Mouse (Mus musculus) induced T-regulatory cell, adult 2 months (primary cell): ENCODE measurements around the gene Specc1l.
"Not testable (repeated sequence)": the region's sequence is repeated elsewhere in the genome, so short reads cannot be mapped to it uniquely, and the experiment has no call there.

ENCODE experiments used
- DNase-seq: peaks from one replicate; pipeline ENCODE4 v3.0.0-alpha.2; 2012; ENCODE audit warnings: low read depth

Specc1l gene

DNA sequence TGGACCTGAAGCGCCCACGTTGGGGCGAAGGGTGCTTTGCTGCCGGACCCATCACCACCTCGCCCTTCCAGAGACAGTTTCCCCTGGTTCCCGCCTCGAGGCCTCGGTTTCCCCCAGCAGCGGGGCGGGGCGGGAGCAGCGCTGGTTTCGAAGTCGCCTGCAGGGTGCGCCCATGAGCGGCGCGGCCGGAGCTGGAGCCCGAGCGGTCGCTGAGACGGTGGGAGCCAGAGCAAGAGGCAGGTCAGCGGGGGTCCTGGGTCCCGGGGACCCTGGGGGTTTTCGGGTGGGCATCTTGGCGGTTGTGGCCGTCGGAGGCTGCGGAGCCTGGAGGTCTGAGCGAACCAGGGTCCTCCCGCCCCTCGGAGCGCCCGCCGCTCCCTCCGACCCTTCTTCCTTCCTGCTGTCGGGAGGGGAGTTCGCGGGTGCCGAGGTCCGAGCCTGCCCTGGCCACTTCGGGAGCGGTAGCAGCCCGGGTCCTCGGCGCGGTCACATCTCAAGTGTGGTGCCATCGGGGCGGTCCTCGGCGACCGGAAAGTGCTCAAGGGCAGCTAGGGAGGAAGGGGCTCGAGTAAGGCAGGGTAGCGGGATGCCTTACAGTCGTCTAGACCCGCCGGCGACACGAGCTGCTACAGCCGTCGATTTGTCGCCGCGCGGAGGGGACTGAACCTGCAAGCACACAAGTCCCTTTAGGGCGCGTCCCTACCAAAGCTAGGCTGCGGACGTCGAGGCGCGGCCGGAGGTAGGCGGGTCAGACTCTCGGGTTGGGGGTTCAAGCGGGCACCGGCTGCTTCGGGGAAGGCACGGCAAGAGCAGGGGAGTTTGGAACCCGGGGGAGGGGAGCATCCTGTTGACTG lies 105.3 kb downstream of the Specc1l start:
- DNase-seq, result peak; percentile 86

DNA sequence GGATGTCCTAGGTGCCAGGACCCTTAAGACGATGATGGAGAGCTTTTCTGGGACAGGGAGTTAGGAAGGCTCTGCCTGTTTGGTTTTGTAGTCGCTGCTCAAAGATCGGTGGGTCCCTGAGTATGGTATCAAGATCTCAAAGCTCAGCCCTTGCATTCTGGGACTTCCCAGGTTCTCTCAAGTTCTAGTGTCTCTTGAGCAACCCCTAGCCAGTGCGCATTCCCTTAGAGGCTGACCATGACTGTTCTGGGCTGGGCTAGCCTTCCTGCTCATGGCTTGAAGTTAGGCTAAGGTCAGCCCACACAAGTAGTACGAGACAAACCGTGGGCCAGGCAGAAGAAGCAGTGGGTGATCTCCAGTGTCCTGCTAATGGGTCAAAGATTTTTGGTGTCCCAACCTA lies 106.3 kb downstream of the Specc1l start:
- peak; percentile 68 for DNase-seq

DNA sequence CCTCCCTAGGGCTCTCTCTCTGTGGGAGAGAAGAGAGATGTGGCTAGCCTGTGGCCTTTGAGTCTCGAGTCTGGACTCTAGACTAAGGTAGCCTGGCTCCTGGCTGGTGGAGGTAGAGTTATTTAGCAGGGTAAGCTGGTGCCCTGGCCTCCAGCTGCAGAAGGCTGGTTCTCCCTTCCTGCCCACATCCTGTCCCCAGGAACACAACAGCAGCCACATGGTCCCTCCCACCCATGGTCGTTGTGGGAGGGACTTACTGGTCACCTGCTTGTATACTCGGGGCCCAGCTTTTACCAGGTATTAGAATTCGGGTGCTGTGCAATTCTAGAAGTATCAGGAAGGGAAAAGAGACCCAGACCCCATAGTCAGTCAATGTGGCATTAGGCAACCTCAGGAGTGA lies 108.4 kb downstream of the Specc1l start:
- DNase-seq, result peak; percentile 89

DNA sequence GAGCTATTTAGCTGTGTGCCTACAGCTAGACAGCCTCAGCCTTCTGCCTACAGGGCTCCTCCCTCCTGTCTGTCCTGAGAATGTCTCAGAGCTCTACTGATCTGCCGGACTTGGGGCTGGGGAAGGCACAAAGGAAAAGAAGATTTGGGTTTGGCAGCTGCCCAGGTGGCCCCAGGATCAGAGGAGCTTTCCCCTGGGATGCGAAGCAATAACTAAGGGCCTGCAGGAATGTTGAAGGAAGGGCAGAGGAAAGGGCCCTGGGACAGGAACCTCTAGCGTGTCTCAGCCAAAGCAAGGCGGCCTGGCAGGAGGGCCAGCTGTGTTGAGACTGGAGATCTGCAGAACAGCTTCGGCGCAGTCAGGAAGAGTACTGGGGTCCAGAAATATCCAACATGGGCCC lies 111.1 kb downstream of the Specc1l start:
- DNase-seq, result no peak

DNA sequence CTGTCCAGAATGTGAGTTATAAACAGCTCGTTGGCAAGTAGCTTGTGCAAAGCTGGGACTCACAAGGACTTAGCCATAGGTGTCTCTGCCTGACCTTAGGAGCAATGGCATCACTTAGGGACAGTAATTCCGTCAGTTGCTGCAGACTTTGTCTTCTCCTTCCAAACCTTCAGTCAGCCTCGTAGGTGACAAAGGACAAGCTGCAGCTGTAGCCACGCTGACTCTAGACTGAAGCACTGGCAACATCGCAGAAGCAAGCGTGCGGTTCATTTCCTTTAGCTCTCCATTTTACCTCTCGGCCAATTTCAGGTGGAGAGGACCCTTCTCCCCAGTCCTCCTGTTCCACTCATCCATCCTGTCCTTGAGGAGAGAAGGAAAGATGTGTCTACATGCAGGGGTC lies 112.1 kb downstream of the Specc1l start:
- no peak for DNase-seq

DNA sequence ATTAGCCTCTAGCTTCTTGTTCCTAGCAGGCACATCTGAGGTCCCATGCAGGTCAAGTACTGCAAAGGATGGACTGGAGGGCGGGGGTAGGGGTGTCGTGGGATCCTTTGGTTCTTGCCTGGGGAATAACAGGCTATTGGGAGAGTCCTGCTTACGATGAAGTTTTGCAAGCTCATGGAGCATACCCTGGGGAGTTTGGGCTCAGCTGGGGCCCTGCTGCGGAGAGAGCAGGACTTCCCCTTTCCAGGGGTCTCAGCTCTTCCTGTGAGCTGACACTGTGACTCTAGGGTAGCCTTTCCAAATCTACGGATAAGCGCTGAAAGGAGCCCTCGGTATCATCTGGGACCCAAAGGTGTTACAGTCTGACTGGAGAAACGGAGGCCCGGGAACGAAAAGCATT lies 112.5 kb downstream of the Specc1l start:
- DNase-seq, result no peak

DNA sequence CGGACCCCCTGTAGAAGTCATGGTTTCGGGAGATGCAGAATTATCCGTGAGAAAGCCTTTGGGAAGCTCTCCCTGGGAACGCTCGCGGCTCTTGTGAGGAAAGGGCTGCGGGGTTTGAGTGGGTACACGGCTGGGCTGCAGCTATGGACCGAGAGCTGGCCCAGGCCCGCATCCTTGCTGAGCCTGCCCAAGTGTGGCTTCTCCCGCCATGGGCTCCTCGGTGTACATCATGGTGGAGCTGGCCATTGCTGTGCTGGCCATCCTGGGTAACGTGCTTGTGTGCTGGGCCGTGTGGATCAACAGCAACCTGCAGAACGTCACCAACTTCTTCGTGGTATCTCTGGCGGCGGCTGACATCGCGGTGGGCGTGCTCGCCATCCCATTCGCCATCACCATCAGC lies 113.9 kb downstream of the Specc1l start:
- DNase-seq, result no peak

DNA sequence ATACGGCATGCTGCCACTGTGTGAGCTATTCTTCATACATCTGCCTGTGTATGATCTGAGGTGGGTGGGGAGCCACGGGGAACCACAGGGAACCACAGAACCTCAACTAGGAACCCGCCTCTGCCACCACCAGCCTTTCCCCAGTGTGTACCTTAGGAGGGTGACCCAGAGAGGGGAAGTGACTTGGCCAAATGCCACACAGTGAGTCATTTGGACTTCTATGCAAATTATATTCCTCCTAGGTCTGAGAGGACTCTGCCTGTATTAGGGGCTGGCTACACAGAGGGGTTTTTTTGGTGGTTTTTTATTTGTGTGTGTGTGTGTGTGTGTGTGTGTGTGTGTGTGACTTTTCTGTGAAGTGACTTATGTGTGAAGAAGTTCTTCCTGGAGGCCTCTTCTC lies 114.7 kb downstream of the Specc1l start:
- peak; percentile 88 for DNase-seq

DNA sequence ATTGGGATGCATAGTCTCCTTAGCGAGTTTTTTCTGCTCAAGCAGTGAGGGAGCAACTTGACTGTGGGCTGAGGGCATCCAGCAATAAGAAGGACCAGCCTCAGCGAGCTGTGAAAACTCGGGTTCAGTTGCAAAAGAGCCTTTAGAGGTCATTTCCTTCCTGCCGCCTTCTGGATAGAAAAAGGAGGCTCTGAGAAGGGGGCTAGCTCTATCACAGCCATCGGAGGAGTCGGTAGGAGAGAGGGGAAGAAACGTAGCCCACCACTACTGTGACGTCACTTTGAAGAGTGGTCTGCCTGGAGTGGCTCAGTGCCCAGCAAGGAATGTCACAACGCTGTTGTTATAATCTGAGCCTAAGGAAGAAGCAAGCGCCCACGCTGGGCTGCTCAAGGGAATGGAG lies 115.2 kb downstream of the Specc1l start:
- no peak for DNase-seq

DNA sequence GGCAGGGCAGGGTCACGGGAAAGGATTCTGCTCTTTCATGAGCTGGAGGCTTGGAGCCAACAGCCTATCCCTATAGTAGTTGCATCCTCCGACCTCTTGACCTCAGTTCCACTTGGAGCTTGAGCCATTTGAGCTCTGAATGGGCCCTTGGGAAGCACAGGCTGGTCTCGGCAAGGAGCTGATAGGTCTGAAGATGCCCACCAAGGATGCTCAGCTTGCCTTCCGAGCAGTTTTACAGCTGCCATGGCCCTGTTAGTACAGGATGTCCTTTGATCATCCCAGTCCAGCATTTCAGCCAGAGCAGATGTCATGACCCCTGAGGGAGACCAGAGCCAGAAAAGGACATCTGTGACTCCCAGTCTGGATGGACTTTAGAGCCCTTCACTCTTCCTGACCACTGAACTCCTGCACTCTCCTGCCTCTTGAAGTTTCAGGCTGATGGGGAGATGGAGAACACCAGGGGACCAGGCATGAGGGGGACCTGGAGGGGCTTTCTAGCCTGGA lies 116.4 kb downstream of the Specc1l start:
- DNase-seq, result no peak

DNA sequence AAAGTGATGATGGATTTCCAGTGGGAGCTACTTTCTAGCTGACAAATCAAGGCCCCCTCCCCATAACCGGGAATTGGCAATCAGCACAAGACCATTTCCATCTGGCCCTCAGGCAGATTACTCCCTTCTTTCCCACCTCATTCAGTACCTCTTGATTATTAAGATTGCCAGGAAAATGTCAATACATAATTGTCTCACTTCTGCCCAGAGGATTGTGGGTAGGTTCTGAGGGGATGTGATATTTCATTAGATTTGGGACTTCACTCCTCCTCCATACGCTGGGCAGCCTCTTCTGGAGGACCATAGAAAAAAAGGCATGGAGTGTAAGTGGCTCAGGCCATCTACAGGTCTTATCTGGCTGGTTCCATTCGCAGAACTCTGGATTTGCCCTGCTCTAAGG lies 120.4 kb downstream of the Specc1l start:
- no peak for DNase-seq

DNA sequence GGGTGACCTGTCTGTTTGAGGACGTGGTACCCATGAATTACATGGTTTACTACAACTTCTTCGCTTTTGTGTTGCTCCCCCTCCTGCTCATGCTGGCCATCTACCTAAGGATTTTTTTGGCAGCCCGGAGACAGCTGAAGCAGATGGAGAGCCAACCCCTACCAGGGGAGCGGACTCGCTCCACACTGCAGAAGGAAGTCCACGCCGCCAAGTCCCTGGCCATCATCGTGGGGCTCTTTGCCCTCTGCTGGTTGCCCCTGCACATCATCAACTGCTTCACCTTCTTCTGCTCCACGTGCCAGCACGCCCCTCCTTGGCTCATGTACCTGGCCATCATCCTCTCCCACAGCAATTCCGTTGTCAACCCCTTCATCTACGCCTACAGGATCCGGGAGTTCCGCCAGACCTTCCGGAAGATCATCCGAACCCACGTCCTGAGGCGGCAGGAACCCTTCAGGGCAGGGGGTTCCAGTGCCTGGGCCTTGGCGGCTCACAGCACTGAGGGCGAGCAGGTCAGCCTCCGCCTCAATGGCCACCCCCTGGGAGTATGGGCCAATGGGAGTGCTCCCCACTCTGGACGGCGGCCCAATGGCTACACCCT lies 121.4 kb downstream of the Specc1l start:
- no peak for DNase-seq

DNA sequence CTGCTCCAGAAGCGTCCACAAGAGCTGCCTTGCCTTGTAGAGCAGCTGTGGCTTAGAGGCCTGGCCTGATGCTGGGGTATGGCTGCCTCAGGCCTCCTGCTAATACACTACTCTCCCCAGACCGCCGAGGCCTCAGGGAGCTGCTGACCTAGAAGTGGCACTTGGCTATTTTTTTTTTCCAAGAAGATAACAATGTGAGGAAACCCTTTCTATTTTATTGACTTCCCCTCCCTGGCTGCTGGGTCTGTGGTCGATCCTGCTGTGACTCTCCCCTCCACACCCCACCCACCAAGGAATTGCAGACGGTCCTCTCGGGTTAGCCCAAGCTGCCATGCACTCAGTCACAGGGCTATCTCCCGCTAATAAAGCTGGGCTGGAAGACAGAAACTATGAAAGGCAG lies 122.3 kb downstream of the Specc1l start:
- DNase-seq, result no peak

DNA sequence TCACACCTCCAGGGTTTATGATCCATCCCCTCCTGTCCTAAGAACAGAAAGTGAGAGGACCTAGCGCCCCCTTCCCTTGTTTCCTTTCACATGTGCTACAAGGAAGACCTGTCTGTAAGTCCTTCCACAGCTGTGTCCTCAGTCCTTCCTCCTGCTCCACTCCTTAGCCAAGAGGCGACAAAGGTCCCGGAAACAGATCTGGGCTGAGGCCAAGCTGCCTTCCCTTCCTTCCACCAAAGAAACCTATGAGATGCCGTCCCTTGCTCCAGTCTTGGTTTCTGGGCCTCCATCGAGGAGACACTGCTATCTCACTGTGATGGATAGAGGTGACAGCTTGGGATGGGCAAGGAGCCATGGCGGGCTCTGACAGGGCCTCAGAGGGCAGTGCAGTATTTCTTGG lies 123.2 kb downstream of the Specc1l start:
- no peak for DNase-seq

DNA sequence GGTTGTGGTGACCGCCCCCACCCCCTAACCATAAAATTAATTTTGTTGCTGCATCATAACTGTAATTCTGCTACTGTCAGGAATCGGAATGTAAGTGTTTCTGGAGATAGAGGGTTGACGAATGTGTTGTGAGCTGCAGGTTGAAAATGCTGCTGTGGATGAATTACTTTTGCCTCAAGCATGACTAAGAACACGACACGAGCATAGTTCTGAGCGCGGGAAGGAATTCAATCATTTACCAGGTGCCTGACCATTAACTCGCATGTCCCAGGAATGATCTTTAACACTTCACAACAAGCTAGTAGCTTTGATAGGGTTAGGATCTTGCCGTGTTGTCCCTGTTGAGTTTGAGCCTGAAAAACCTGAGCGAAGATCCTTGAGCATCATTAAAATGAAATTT lies 125.4 kb downstream of the Specc1l start:
- DNase-seq, result no peak

DNA sequence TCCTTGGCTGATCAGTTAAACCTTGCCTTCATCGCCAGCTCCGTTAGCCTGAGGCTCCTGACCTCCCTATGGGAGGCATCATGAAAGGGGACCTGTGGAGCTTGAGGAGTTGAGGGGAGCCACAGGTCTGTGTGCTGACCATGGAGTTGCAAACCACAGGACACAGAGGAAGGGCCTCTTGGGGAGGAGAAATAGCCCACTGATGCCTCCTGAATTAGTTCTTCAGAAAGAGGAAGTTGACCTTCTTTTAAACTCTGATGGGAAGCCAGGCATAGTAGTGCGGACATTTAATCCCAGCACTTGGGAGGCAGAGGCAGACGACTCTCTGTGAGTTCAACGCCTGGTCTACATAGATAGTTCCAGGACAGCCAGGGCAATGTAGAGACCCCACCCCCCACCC lies 127.0 kb downstream of the Specc1l start:
- no peak for DNase-seq

DNA sequence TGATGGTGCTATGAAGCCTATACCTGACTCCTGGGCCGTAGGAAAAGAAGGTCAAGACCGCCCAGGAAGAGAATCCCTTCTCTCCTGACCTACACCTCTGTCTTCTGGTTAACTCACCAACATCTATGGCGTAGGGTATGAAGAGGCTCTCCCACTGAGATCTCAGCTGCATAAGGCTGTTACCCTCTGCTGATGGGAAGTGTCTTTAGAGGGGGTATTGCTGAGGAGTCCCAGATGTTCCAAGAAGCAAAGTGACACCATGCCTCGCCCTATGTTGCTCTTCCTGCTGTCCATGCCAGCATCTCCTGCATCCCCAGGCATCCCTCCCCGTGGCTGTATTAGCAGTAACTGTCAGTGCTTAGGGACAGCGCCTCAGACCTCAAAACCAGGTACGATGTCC lies 127.5 kb downstream of the Specc1l start:
- DNase-seq, result no peak

DNA sequence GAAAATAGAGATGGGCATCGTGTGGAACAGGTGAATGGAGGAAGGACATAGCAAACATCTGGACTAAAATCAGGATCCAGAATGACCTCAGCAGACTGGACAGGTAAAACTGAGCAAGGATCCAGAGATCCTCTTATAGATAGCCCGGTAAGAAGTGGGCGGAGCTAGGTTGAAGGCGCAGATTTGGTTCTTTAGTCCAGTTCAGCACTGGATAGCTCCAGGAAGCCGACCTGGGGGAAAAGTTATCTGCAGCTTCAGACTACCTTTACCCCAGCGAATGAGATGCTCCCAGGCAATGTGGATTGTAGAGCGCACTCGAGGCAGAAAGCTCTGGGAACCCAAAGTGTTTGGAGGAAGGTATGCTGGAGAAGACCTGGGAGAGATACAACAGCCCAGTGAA lies 130.1 kb downstream of the Specc1l start:
- no peak for DNase-seq

DNA sequence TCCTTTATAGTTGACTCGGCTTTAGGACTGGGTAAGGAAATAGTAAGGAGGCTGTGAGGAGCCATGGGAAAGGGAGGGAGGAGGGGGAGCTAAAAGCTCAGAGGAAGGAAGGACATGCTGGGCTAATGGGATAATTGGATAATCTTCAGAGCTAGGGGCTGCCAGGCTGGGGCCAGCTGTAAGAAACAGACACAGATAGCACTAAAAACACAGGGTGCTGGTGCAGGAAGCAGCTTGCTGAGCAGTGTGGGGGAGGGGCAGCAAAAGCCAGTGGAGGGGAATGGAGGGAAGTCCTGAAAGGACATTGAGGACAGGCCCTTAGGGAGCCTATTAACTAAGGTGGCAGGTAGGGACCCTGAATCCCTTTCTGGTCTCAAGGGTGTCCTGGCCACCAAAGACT lies 132.7 kb downstream of the Specc1l start:
- DNase-seq, result not testable (repeated sequence)

DNA sequence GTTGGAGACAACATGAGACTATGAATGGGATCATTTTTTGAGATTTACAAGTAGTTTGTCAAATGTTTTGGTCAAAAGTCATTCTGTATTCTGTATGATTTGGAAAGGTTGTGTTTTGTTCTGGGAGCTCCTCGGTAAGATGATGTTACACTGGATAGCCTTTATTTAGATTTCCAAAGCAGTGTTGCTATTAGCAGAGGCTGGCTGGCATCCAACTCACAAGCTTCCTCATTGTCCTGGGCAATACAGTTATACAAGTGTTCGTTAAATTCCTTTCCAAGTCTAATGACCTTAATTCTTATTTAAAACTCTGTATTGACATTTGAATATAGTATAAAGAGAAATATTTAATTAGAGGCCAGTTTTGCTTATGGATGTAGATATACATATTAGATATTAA lies 133.4 kb downstream of the Specc1l start:
- no peak for DNase-seq

DNA sequence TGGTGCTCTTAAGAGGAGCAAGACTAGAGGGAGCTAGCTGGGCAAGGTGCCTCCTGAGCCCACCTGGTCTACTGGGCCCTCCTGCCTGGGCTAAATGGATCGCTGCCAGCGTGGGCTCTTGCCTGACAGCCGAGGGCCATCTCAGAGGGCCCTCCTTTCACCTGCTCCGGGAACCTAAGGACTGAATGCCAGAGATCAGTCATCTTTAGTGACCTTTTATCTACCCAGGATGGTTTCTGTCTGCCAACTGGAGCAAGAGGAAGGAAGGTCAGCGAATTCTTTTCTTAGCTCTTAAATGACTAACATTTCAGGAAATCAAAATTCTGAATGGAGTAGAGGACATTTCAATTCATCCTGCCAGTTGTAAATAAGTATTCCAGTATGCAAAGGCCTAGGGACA lies 138.7 kb downstream of the Specc1l start:
- DNase-seq, result no peak

DNA sequence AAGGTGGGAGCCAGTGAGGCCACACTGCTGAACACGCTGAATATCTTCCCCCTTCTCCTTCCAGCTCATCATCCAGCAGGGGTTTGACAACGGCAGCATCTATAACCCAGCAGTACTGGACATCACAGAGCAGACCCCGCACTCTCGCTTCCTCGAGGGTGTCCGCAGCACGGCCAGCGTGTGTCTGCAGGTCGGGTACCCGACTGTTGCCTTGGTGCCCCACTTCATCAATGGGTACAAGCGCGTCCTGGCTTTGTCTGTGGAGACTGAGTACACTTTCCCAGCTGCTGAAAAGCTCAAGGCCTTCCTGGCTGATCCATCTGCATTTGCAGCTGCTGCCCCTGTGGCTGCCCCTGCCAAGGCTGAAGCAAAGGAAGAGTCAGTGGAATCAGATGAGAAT lies 140.7 kb downstream of the Specc1l start:
- no peak for DNase-seq

DNA sequence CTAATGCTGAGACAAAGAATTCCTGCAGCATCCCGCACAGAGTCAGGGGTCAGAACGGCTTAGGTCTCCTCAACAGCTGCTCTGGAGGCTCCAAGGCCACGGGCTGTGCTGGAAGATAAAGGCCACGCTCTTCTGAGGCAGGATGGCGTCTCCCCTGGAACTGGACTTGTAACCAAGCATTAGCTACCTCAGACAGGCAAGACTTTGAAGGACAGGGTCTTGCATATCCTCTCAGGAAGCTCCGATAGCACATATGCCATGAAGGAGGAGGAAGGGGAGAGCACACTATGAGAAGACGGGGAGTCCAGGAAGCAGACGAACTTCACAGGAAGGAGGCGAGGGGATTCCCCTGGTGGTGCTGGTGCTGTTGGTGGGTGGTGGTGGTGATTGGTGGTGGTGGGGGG lies 142.0 kb downstream of the Specc1l start:
- DNase-seq, result not testable (repeated sequence)

DNA sequence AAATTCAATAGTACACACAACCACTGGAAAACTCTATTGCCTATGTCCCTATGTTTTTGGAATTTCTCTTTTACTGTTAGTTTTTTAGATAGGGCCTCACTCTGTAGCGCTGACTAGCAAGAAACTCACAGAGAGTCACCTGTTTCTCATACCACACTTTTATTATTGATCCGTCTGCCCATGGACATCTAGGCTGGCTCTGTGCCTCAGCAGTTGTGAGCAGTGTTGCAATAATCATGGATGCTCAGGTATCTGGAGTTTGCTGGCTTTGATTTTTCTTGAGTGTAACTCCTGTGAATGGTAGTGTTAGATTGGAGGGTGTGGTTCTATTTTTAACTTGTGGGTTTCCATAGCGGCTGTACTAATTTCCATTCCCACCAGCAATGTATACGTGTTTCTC lies 143.5 kb downstream of the Specc1l start:
- DNase-seq, result no peak
